Mouse (Mus musculus) forebrain, embryonic 11.5 days (tissue): ENCODE data around the gene Gm17175. TPM values are rescaled to one million over a fixed set of nuclear protein-coding genes. Genes with fewer than 3 reads are reported as not detected.
"Not testable (repeated sequence)": the region's sequence is repeated elsewhere in the genome, so short reads cannot be mapped to it uniquely, and the experiment has no call there.

Source experiments
- ATAC-seq: fragments of 200-750 bp; cut with Nextera tagmentation; replicated peaks from 2 replicates; pipeline ENCODE4 v1.8.0; 2017; ENCODE audit warnings: moderate TSS enrichment; ENCODE audit not compliant: low FRiP score
- DNase-seq: peaks from one replicate; pipeline ENCODE4 v3.0.0-alpha.2; 2017; ENCODE audit warnings: low spot score
- H3K27ac ChIP-seq: fragments of 300-500 bp; sonication (generic); 2 replicates; pipeline ENCODE4 v1.5.1; 2014; ENCODE audit warnings: low read depth, low read length
- H3K27me3 ChIP-seq: fragments of 300-500 bp; sonication (generic); 2 replicates; pipeline ENCODE4 v1.6.1; 2014; ENCODE audit warnings: mild to moderate bottlenecking, low read length, mixed read lengths; ENCODE audit not compliant: control insufficient read depth, insufficient read depth
- H3K36me3 ChIP-seq: fragments of 300-500 bp; sonication (generic); 2 replicates; pipeline ENCODE4 v1.6.1; 2014; ENCODE audit warnings: mild to moderate bottlenecking, low read length, moderate library complexity, mixed read lengths; ENCODE audit not compliant: control insufficient read depth, insufficient read depth
- H3K4me1 ChIP-seq: fragments of 300-500 bp; sonication (generic); replicated peaks from 2 replicates; pipeline ENCODE4 v1.6.1; 2014; ENCODE audit warnings: low read length, mixed read lengths; ENCODE audit not compliant: control insufficient read depth, insufficient read depth
- H3K4me2 ChIP-seq: fragments of 300-500 bp; sonication (generic); 2 replicates; pipeline ENCODE4 v1.6.1; 2014; ENCODE audit warnings: low read depth, mild to moderate bottlenecking, low read length, moderate library complexity, mixed read lengths; ENCODE audit not compliant: severe bottlenecking
- H3K4me3 ChIP-seq: fragments of 300-500 bp; sonication (generic); 2 replicates; pipeline ENCODE4 v1.5.1; 2014; ENCODE audit warnings: low read depth, low read length
- H3K9ac ChIP-seq: fragments of 300-500 bp; sonication (generic); 2 replicates; pipeline ENCODE4 v1.6.1; 2014; ENCODE audit warnings: low read length
- H3K9me3 ChIP-seq: fragments of 300-500 bp; sonication (generic); 2 replicates; pipeline ENCODE4 v1.6.1; 2016; ENCODE audit warnings: low read length, mixed read lengths; ENCODE audit not compliant: control insufficient read depth
- WGBS: fragments of 180-500 bp; shearing (Covaris S2); extraction: QIAGEN DNeasy Blood & Tissue Kit; methylation state at CpG from one replicate; pipeline ENCODE4 v1.1.7; 2014; 5-methylcytosine and 5-hydroxymethylcytosine counted together
- polyA plus RNA-seq: library from polyadenylated mRNA; unstranded; fragments of >200 nt; fragmentation: Nextera tagmentation; extraction: Ambion mirVana; gene quantifications from 2 replicates; pipeline ENCODE4 v1.2.1, GENCODE M21; 2014

Gm17175 gene
- polyA plus RNA-seq = not detected in 2 replicates

DNA sequence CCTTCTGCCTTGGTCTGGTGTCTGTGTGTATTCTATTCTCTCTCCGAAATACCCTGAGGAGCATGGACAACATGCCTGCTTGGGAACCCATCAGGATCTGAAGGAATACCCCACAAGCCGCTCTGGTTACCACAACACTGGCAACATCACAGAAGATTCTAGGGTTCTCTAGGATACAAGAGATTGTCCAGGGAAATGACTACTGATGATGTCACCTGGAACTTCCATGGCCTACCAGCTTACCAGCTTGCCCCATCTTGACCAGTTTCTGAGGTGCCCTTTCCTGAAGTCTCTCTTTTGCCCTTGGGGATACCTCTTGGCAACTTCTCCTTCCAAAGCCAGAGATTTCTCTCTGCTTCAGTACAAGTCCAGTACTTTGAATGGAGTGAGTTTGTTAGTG lies at the start of gene Gm17175:
TSS of gene Gm17175 (minus strand) at position 101 of the 400 bp plus-strand sequence.
- H3K4me3 ChIP-seq, H3K9ac ChIP-seq, H3K4me1 ChIP-seq, H3K36me3 ChIP-seq, H3K9me3 ChIP-seq, DNase-seq, H3K27ac ChIP-seq, H3K27me3 ChIP-seq, ATAC-seq, H3K4me2 ChIP-seq: not testable (repeated sequence)
- 85% methylated on average over 2 of the region's 2 CpGs for WGBS

DNA sequence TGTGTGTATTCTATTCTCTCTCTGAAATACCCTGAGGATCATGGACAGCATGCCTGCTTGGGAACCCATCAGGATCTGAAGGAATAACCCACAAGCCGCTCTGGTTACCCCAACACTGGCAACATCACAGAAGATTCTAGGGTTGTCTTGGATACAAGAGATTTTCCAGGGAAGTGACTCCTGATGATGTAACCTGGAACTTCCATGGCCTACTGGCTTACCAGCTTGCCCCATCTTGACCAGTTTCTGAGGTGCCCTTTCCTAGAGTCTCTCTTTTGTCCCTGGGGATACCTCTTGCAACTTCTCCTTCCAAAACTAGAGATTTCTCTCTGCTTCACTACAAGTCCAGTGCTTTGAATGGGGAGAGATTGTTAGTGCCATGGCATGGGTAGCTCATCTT lies 37.3 kb upstream of the Gm17175 start, which contains the start of gene Gm17078:
TSS of gene Gm17078 (minus strand) at position 101 of the 400 bp plus-strand sequence.
- Histone ChIP-seq H3K9me3 (no peaks in the 10 kb centered on the region), H3K9ac (no peak within 1 kb of the TSS)

DNA sequence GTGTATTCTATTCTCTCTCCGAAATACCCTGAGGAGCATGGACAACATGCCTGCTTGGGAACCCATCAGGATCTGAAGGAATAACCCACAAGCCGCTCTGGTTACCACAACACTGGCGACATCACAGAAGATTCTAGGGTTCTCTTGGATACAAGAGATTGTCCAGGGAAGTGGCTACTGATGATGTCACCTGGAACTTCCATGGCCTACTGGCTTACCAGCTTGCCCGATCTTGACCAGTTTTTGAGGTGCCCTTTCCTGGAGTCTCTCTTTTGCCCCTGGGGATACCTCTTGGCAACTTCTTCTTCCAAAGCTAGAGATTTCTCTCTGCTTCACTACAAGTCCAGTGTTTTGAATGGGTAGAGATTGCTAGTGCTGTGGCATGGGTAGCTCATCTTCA lies 18.2 kb upstream of the Gm17175 start, which contains the start of gene Gm17174:
TSS of gene Gm17174 (minus strand) at position 101 of the 400 bp plus-strand sequence.
- not testable (repeated sequence) for H3K36me3 ChIP-seq, ATAC-seq, H3K9me3 ChIP-seq, DNase-seq, H3K27me3 ChIP-seq, H3K4me3 ChIP-seq, H3K27ac ChIP-seq, H3K4me1 ChIP-seq, H3K4me2 ChIP-seq, H3K9ac ChIP-seq
- 87% methylated on average over 4 of the region's 4 CpGs for WGBS

More for the DNA sequence above, 37.3 kb upstream of the Gm17175 start, which contains the start of gene Gm17078:
- no peaks in the 10 kb centered on the region for H3K27me3 ChIP-seq
- 95% methylated on average over 1 of the region's 1 CpGs for WGBS
- no peak within 1 kb of the TSS for H3K4me2 ChIP-seq
- no peaks in the 10 kb centered on the region for H3K36me3 ChIP-seq
- no peaks in the 10 kb centered on the region for H3K4me1 ChIP-seq
- DNase-seq (no peak), ATAC-seq (no peak)
- H3K4me3 ChIP-seq = no peak within 1 kb of the TSS
- no peak within 1 kb of the TSS for H3K27ac ChIP-seq

DNA sequence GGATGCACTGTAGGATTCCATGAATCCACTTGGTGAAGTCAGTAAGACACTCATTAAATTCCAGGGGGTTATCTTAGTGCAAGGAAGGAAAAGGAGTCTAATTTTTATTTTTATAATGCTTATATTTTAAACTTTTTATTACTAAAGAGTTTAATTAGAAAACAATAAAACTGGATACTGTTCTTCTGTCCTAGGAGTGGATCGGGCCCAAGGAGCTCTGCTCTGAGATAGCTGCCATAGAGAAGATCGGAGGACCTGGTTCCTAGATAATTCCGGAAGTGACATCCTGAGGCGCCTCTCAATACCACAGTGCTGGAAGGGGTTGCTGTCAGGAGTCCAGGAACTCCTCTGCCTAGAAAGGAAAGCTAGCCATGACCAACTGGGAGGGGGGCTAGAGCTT lies 21.4 kb downstream of the Gm17175 start, which contains the start of gene Gm5622:
TSS of gene Gm5622 (plus strand) at position 301 of the 400 bp plus-strand sequence.
- ATAC-seq (no peak), DNase-seq (no peak)
- no peak within 1 kb of the TSS for H3K4me2 ChIP-seq
- H3K27ac ChIP-seq = no peak within 1 kb of the TSS
- no peaks in the 10 kb centered on the region for H3K9me3 ChIP-seq
- no peaks in the 10 kb centered on the region for H3K27me3 ChIP-seq
- H3K4me1 ChIP-seq = no peaks in the 10 kb centered on the region
- no peak within 1 kb of the TSS for H3K4me3 ChIP-seq
- no peaks in the 10 kb centered on the region for H3K36me3 ChIP-seq
- 92% methylated on average over 4 of the region's 4 CpGs for WGBS
- no peak within 1 kb of the TSS for H3K9ac ChIP-seq

Other genes starting within 250 kb of the Gm17175 start
- not detected in 2 replicates for gene Gm7247, start 212.3 kb downstream of the Gm17175 start, polyA plus RNA-seq
- not detected in 2 replicates for gene Vmn2r88, start 163.2 kb downstream of the Gm17175 start, polyA plus RNA-seq
- not detected in 2 replicates for gene Vmn2r89, start 122.2 kb downstream of the Gm17175 start, polyA plus RNA-seq
- gene Gm5622, start 21.3 kb downstream of the Gm17175 start, polyA plus RNA-seq = not detected in 2 replicates
- not detected in 2 replicates for gene Gm17174, start 18.1 kb upstream of the Gm17175 start, polyA plus RNA-seq
- not detected in 2 replicates for gene Gm17078, start 37.2 kb upstream of the Gm17175 start, polyA plus RNA-seq
- gene Gm4181, start 61.6 kb upstream of the Gm17175 start, polyA plus RNA-seq = not detected in 2 replicates
- gene Gm17079, start 121.4 kb upstream of the Gm17175 start, polyA plus RNA-seq = not detected in 2 replicates
- not detected in 2 replicates for gene Gm5800, start 143.1 kb upstream of the Gm17175 start, polyA plus RNA-seq
- gene Ang4, start 199.5 kb upstream of the Gm17175 start, polyA plus RNA-seq = not detected in 2 replicates
- not detected in 2 replicates for gene AY358078, start 226.0 kb upstream of the Gm17175 start, polyA plus RNA-seq